Comparison of ENCODE assay signal across 16 mouse cellular contexts in the genomic region with DNA sequence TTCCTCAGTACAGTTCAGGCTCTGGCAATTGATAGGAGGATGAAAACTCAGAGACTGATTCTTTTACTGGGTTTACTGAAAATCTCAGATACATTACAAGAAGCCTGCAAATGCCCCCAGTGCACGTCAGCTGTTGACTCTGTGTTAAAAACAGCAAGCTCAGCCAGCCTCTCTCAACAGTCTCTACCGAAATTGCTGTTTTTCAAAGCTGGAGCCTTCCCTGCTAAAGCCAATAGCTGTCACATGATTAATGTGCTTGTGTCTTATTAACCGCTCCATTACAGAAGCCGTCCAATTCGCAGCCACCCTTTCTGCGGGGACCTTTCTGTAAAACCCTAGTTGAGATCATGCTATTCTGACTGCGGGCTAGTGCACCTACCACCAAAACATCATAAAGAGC.
A peak's percentile ranks its signal among the peaks of the same experiment; 100 is the strongest.
DNase-seq lines count a peak whose midpoint lies in the region; ATAC-seq and TF ChIP-seq lines count a peak whose summit lies in the region.
"Had no signal": no experiment of that assay in that cellular context is flagged by ENCODE, and none has a peak within 500 bp of the region (broad histone marks: within the 10 kb centered on the region; RNA-seq: fewer than 3 reads in every experiment).

No protein-coding gene starts in this region.

- H3K4me2 ChIP-seq in kidney, postnatal 0 days (ENCODE audit: low read length) = no peak overlapping the region
- H3K4me2 ChIP-seq in hindbrain, embryonic 11.5 days (replicated peaks; ENCODE audit: low read depth, low read length) = no peak overlapping the region
- H3K4me2 ChIP-seq in midbrain, embryonic 13.5 days (replicated peaks) = no peak overlapping the region
- H3K4me2 ChIP-seq: liver, embryonic 15.5 days had no signal

- no peaks in the 10 kb centered on the region for H3K4me1 ChIP-seq in kidney, postnatal 0 days (replicated peaks; ENCODE audit: insufficient read depth, low read length)
- H3K4me1 ChIP-seq in hindbrain, embryonic 11.5 days (replicated peaks; ENCODE audit: control insufficient read depth, insufficient read depth, low read length) = no peaks in the 10 kb centered on the region; the same call in 1 of the 2 replicates
- peaks cover 49% of the 10 kb centered on the region for H3K4me1 ChIP-seq in midbrain, embryonic 13.5 days (replicated peaks)
- H3K4me1 ChIP-seq: liver, embryonic 15.5 days had no signal

- no peak for ATAC-seq in kidney, postnatal 0 days (replicated peaks; ENCODE audit: low FRiP score, low read depth)
- ATAC-seq in hindbrain, embryonic 11.5 days (ENCODE audit: low FRiP score) = no peak
- no peak for ATAC-seq in midbrain, embryonic 13.5 days
- no peak for ATAC-seq in megakaryocyte, adult 5-6 weeks (ENCODE audit: poor library complexity, severe bottlenecking)

- no peak overlapping the region for H3K4me3 ChIP-seq in kidney, postnatal 0 days (replicated peaks; ENCODE audit: low read depth, low read length)
- H3K4me3 ChIP-seq in hindbrain, embryonic 11.5 days (ENCODE audit: low read depth, low read length) = no peak overlapping the region
- H3K4me3 ChIP-seq in midbrain, embryonic 13.5 days (replicated peaks) = no peak overlapping the region
- H3K4me3 ChIP-seq: embryonic facial prominence, embryonic 10.5 days; gastrocnemius, adult 2 months; heart, embryonic 10.5 days; liver, embryonic 15.5 days had no signal

- no peaks in the 10 kb centered on the region for H3K36me3 ChIP-seq in kidney, postnatal 0 days (ENCODE audit: insufficient read depth, low read length)
- no peaks in the 10 kb centered on the region for H3K36me3 ChIP-seq in hindbrain, embryonic 11.5 days (ENCODE audit: control insufficient read depth, insufficient read depth, low read length)
- H3K36me3 ChIP-seq in midbrain, embryonic 13.5 days = no peaks in the 10 kb centered on the region
- H3K36me3 ChIP-seq: embryonic facial prominence, embryonic 10.5 days; heart, embryonic 10.5 days; liver, embryonic 15.5 days had no signal

- H3K27ac ChIP-seq in kidney, postnatal 0 days = no peak overlapping the region
- peak overlapping the region; percentile 2; the same call in 1 of the 2 replicates for H3K27ac ChIP-seq in hindbrain, embryonic 11.5 days (ENCODE audit: low read depth, low read length)
- H3K27ac ChIP-seq in midbrain, embryonic 13.5 days = peak overlapping the region; percentile 20; the same call in 1 of the 2 replicates
- H3K27ac ChIP-seq: embryonic facial prominence, embryonic 10.5 days; gastrocnemius, adult 2 months; heart, embryonic 10.5 days; liver, embryonic 15.5 days had no signal

- H3K9ac ChIP-seq in kidney, postnatal 0 days (ENCODE audit: low read depth, low read length) = no peak overlapping the region
- no peak overlapping the region for H3K9ac ChIP-seq in hindbrain, embryonic 11.5 days (ENCODE audit: low read depth, low read length)
- no peak overlapping the region for H3K9ac ChIP-seq in midbrain, embryonic 13.5 days (replicated peaks)
- H3K9ac ChIP-seq: liver, embryonic 15.5 days had no signal

- TF ChIP-seq POLR2A in brain, embryonic 14.5 days (IDR thresholded peaks at IDR 0.05; ENCODE audit: borderline replicate concordance, extremely low read depth, insufficient read depth, insufficient read length, poor library complexity, severe bottlenecking) = no peak

- WGBS in kidney, postnatal 0 days = 18% methylated on average over 7 of the region's 7 CpGs
- 54% methylated on average over 7 of the region's 7 CpGs for WGBS in hindbrain, embryonic 11.5 days
- 58% methylated on average over 7 of the region's 7 CpGs for WGBS in midbrain, embryonic 13.5 days

- H3K27me3 ChIP-seq in kidney, postnatal 0 days (ENCODE audit: insufficient read depth, low read length) = no peaks in the 10 kb centered on the region
- H3K27me3 ChIP-seq in hindbrain, embryonic 11.5 days (ENCODE audit: control insufficient read depth, insufficient read depth, low read length) = no peaks in the 10 kb centered on the region
- no peaks in the 10 kb centered on the region for H3K27me3 ChIP-seq in midbrain, embryonic 13.5 days
- H3K27me3 ChIP-seq: liver, embryonic 15.5 days had no signal

- H3K9me3 ChIP-seq in kidney, postnatal 0 days (replicated peaks; ENCODE audit: low read length) = no peaks in the 10 kb centered on the region
- no peaks in the 10 kb centered on the region for H3K9me3 ChIP-seq in hindbrain, embryonic 11.5 days (ENCODE audit: control insufficient read depth, low read length)
- H3K9me3 ChIP-seq in midbrain, embryonic 13.5 days = no peaks in the 10 kb centered on the region
- H3K9me3 ChIP-seq: embryonic facial prominence, embryonic 10.5 days; heart, embryonic 10.5 days; liver, embryonic 15.5 days had no signal

- DNase-seq in kidney, postnatal 0 days (ENCODE audit: low spot score) = peak; percentile 69
- DNase-seq in kidney, adult 11 months = no peak
- DNase-seq in brain, embryonic 14.5 days (ENCODE audit: low read depth) = peak; percentile 73
- peak; percentile 41 for DNase-seq in hindbrain, embryonic 11.5 days (ENCODE audit: low spot score)
- no peak for DNase-seq in thymus, postnatal 0 days (ENCODE audit: low spot score)
- DNase-seq in B cell, adult 2 months = no peak
- DNase-seq: cerebellum, postnatal 14 days; gastrocnemius, adult 2 months; heart, postnatal 36 days; kidney, adult 9 months; left cerebral cortex, postnatal 4 days had no signal

- TF ChIP-seq CTCF in kidney, postnatal 0 days (IDR thresholded peaks at IDR 0.05; ENCODE audit: low read depth) = no peak
- no peak for TF ChIP-seq CTCF in brain, embryonic 14.5 days (IDR thresholded peaks at IDR 0.05; ENCODE audit: borderline replicate concordance, extremely low read depth, insufficient read depth, insufficient read length)

Comparison
In these comparisons a context has a peak if more than half of its experiments do, and no peak if none do; other contexts are left out.
1. DNase-seq: peak in kidney, postnatal 0 days (single experiment), brain, embryonic 14.5 days (single experiment) and hindbrain, embryonic 11.5 days (single experiment); none in kidney, adult 11 months (single experiment), thymus, postnatal 0 days (single experiment) and B cell, adult 2 months (0 of 2).